Mouse (Mus musculus): ENCODE results near the gene Arhgap29. TPM values are rescaled to one million over a fixed set of nuclear protein-coding genes. Genes with fewer than 3 reads are reported as not detected.

Gene Arhgap29
- polyA plus RNA-seq, 1 experiment: 6.2 TPM

GRCm38 (mm10) chr3:121995125-121995524, 42.8 kb downstream of the Arhgap29 start:
- H3K4me1 ChIP-seq (ENCODE audit: control insufficient read depth, insufficient read depth, insufficient read length): no peaks in the 10 kb centered on the region
- 92% methylated on average over 4 of the region's 4 CpGs for WGBS
- TF ChIP-seq CTCF (IDR thresholded peaks at IDR 0.05; ENCODE audit: extremely low read depth, insufficient read depth, insufficient read length, insufficient replicate concordance) (no peak), POLR2A (IDR thresholded peaks at IDR 0.05; ENCODE audit: low read depth, low read length) (no peak)
- no peaks in the 10 kb centered on the region for H3K27me3 ChIP-seq (ENCODE audit: control insufficient read depth, insufficient read depth, low read length)
- DNase-seq (ENCODE audit: low read depth in 1 of 2, low spot score in 2 of 2): no peak
- no peaks in the 10 kb centered on the region for H3K36me3 ChIP-seq (ENCODE audit: control insufficient read depth, insufficient read depth, low read length)
- H3K27ac ChIP-seq (ENCODE audit: insufficient read depth, low read length): no peak overlapping the region
- H3K4me3 ChIP-seq (ENCODE audit: extremely low read depth, insufficient read depth, insufficient read length): no peak overlapping the region

- H3K4me1 ChIP-seq (ENCODE audit: control insufficient read depth, insufficient read depth, insufficient read length): no peaks in the 10 kb centered on the region
- H3K27me3 ChIP-seq (ENCODE audit: control insufficient read depth, insufficient read depth, low read length): no peaks in the 10 kb centered on the region
- TF ChIP-seq POLR2A (IDR thresholded peaks at IDR 0.05; ENCODE audit: low read depth, low read length) (no peak), CTCF (IDR thresholded peaks at IDR 0.05; ENCODE audit: extremely low read depth, insufficient read depth, insufficient read length, insufficient replicate concordance) (no peak)
- DNase-seq (ENCODE audit: low read depth in 1 of 2, low spot score in 2 of 2): no peak
- H3K4me3 ChIP-seq (ENCODE audit: extremely low read depth, insufficient read depth, insufficient read length): no peak overlapping the region
- H3K27ac ChIP-seq (ENCODE audit: insufficient read depth, low read length): no peak overlapping the region
- H3K36me3 ChIP-seq (ENCODE audit: control insufficient read depth, insufficient read depth, low read length): no peaks in the 10 kb centered on the region
- 97% methylated on average over 2 of the region's 2 CpGs for WGBS
Observed at GRCm38 (mm10) chr3:121999934-122000333, 47.6 kb downstream of the Arhgap29 start.

DNA sequence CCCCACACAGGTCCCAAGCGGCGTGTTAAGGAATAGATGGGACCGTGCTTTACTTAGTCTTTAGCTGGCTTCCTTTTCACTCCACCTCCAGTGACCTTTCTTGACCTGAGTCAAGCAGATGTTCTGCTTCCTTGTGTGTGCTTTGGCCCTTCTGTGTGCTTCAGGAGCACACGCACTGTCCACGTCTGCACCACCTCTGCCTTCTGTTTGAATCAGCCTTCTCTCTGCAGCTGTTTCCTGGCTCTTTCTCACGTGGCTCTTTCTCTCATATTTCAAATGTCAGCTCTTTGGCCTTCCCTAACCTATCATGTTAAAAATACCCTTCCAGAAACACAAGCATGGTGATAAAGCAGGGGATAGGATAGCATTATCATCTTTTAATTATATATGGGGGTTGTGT, 49.2 kb downstream of the Arhgap29 start:
- Histone ChIP-seq H3K36me3 (ENCODE audit: control insufficient read depth, insufficient read depth, low read length) (no peaks in the 10 kb centered on the region), H3K27me3 (ENCODE audit: control insufficient read depth, insufficient read depth, low read length) (no peaks in the 10 kb centered on the region), H3K4me1 (ENCODE audit: control insufficient read depth, insufficient read depth, insufficient read length) (no peaks in the 10 kb centered on the region), H3K4me3 (ENCODE audit: extremely low read depth, insufficient read depth, insufficient read length) (no peak overlapping the region), H3K27ac (ENCODE audit: insufficient read depth, low read length) (no peak overlapping the region)
- WGBS: 44% methylated on average over 6 of the region's 6 CpGs
- TF ChIP-seq CTCF (IDR thresholded peaks at IDR 0.05; ENCODE audit: extremely low read depth, insufficient read depth, insufficient read length, insufficient replicate concordance) (no peak), POLR2A (IDR thresholded peaks at IDR 0.05; ENCODE audit: low read depth, low read length) (no peak)
- no peak for DNase-seq (ENCODE audit: low read depth in 1 of 2, low spot score in 2 of 2)

DNA sequence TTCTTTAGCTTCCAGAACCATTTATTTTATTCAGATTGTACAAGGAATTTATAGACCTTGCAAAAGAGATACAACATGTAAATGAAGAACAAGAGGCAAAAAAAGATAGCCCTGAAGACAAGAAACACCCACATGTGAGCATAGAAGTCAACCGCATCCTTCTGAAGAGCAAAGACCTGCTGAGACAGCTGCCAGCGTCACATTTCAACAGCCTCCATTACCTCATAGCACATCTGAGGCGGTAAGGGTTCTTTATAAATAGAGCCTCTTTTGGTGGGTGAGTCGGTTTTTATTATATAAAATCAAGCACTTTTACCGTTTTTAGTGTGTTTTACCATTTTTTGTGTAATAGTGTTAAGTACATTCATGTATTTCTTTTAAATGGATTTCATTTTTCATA, 57.5 kb downstream of the Arhgap29 start:
- no peak overlapping the region for H3K4me3 ChIP-seq (ENCODE audit: extremely low read depth, insufficient read depth, insufficient read length)
- no peak for DNase-seq (ENCODE audit: low read depth in 1 of 2, low spot score in 2 of 2)
- H3K4me1 ChIP-seq (ENCODE audit: control insufficient read depth, insufficient read depth, insufficient read length): no peaks in the 10 kb centered on the region
- no peaks in the 10 kb centered on the region for H3K27me3 ChIP-seq (ENCODE audit: control insufficient read depth, insufficient read depth, low read length)
- WGBS: 78% methylated on average over 5 of the region's 5 CpGs
- no peaks in the 10 kb centered on the region for H3K36me3 ChIP-seq (ENCODE audit: control insufficient read depth, insufficient read depth, low read length)
- TF ChIP-seq CTCF (IDR thresholded peaks at IDR 0.05; ENCODE audit: extremely low read depth, insufficient read depth, insufficient read length, insufficient replicate concordance): no peak
- H3K27ac ChIP-seq (ENCODE audit: insufficient read depth, low read length): no peak overlapping the region

- no peak for DNase-seq (ENCODE audit: low read depth in 1 of 2, low spot score in 2 of 2)
- 84% methylated on average over 5 of the region's 5 CpGs for WGBS
- no peaks in the 10 kb centered on the region for H3K4me1 ChIP-seq (ENCODE audit: control insufficient read depth, insufficient read depth, insufficient read length)
- no peaks in the 10 kb centered on the region for H3K36me3 ChIP-seq (ENCODE audit: control insufficient read depth, insufficient read depth, low read length)
- TF ChIP-seq CTCF (IDR thresholded peaks at IDR 0.05; ENCODE audit: extremely low read depth, insufficient read depth, insufficient read length, insufficient replicate concordance) (no peak), POLR2A (IDR thresholded peaks at IDR 0.05; ENCODE audit: low read depth, low read length) (no peak)
- H3K27me3 ChIP-seq (ENCODE audit: control insufficient read depth, insufficient read depth, low read length): no peaks in the 10 kb centered on the region
- no peak overlapping the region for H3K27ac ChIP-seq (ENCODE audit: insufficient read depth, low read length)
- H3K4me3 ChIP-seq (ENCODE audit: extremely low read depth, insufficient read depth, insufficient read length): no peak overlapping the region
Observed at GRCm38 (mm10) chr3:122010292-122010691, 58.0 kb downstream of the Arhgap29 start.

DNA sequence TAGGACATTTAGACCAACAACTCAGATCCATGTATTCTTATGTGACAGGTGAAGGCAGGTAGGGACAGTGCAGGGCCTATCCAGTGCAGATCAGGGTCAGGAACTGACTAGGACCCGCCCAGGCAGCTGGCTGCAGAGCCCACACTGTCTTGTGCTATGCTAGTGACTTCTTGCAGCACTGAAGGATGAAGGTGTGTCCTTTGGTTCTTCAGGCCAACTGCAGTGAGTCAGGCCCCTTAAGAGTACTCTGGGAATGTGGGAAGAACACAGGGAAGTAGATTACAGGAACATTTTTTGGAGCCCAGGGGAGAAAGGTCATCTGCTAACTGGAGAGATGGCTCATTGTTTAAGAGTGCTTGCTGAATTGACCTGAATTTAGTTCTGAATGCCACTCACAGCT, 60.1 kb downstream of the Arhgap29 start:
- Histone ChIP-seq H3K4me1 (ENCODE audit: control insufficient read depth, insufficient read depth, insufficient read length) (no peaks in the 10 kb centered on the region), H3K27ac (ENCODE audit: insufficient read depth, low read length) (no peak overlapping the region), H3K27me3 (ENCODE audit: control insufficient read depth, insufficient read depth, low read length) (no peaks in the 10 kb centered on the region), H3K36me3 (ENCODE audit: control insufficient read depth, insufficient read depth, low read length) (no peaks in the 10 kb centered on the region), H3K4me3 (ENCODE audit: extremely low read depth, insufficient read depth, insufficient read length) (no peak overlapping the region)
- DNase-seq (ENCODE audit: low read depth in 1 of 2, low spot score in 2 of 2): no peak
- TF ChIP-seq CTCF (IDR thresholded peaks at IDR 0.05; ENCODE audit: extremely low read depth, insufficient read depth, insufficient read length, insufficient replicate concordance) (no peak), POLR2A (IDR thresholded peaks at IDR 0.05; ENCODE audit: low read depth, low read length) (no peak)
- WGBS: 82% methylated on average over 1 of the region's 1 CpGs

DNA sequence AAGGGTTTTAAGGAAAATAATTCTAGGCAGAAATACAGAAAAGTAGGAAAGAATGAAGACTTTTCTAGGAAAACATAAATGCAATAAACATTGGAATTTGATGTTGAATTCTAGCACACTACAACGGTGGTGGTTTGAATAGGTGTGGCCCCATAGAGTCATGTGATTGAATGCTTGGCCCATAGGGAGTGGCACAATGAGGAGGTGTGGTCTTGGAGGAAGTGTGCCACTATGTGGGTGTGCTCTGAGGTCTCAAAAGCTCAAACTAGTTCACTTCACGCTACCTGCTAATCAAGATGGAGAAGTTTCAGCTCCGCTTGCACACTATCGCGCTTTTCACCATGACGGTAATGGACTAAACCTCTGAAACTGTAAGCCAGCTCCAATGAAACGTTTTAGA, 66.1 kb downstream of the Arhgap29 start:
- Histone ChIP-seq H3K4me3 (ENCODE audit: extremely low read depth, insufficient read depth, insufficient read length) (no peak overlapping the region), H3K27me3 (ENCODE audit: control insufficient read depth, insufficient read depth, low read length) (no peaks in the 10 kb centered on the region), H3K36me3 (ENCODE audit: control insufficient read depth, insufficient read depth, low read length) (no peaks in the 10 kb centered on the region), H3K4me1 (ENCODE audit: control insufficient read depth, insufficient read depth, insufficient read length) (no peaks in the 10 kb centered on the region), H3K27ac (ENCODE audit: insufficient read depth, low read length) (no peak overlapping the region)
- no peak for DNase-seq (ENCODE audit: low read depth in 1 of 2, low spot score in 2 of 2)
- whole genome bisulfite sequencing: 94% methylated on average over 7 of the region's 7 CpGs
- TF ChIP-seq POLR2A (IDR thresholded peaks at IDR 0.05; ENCODE audit: low read depth, low read length) (no peak), CTCF (IDR thresholded peaks at IDR 0.05; ENCODE audit: extremely low read depth, insufficient read depth, insufficient read length, insufficient replicate concordance) (no peak)

Data from spleen, adult 2 months (tissue).